Mouse (Mus musculus): ENCODE results near the gene Aacs. TPM values are rescaled to one million over a fixed set of nuclear protein-coding genes. Genes with fewer than 3 reads are reported as not detected.

The Aacs gene
- polyA plus RNA-seq, 2 experiments = 35.5 to 43.3 TPM

DNA sequence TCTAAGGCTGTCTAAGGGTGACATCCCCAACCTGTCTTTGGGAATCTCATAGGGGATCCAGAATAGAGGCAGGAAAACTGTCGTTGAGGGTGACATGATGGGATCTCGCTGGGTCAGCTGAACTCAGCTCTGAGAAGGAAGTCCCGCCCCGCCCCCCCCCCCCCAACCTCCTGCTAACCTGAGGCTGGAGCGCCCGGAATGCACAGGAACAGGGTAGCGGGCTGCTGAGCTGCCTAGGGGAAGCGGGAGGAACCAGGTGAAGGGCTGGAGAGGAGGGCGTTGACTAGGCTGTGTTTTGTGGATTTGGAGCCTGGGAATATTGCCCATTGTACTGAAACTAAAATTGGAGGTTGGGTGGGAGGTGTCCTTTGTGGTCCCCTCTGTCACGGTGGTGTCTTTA is 32.4 kb downstream of the Aacs start:
- WGBS = 95% methylated on average over 10 of the region's 10 CpGs
- no peak overlapping the region for H3K4me3 ChIP-seq (replicated peaks; ENCODE audit: low read length)
- TF ChIP-seq POLR2A (IDR thresholded peaks at IDR 0.05; ENCODE audit: borderline replicate concordance, extremely low read depth, insufficient read depth, insufficient read length) = no peak
- H3K36me3 ChIP-seq (ENCODE audit: control insufficient read depth, insufficient read depth, low read length) = peaks cover 63% of the 10 kb centered on the region
- H3K4me2 ChIP-seq (replicated peaks; ENCODE audit: low read depth, low read length, severe bottlenecking) = no peak overlapping the region
- no peak overlapping the region for H3K27ac ChIP-seq (replicated peaks; ENCODE audit: low read depth, low read length)
- H3K9me3 ChIP-seq (ENCODE audit: control insufficient read depth, low read length) = no peaks in the 10 kb centered on the region
- DNase-seq (ENCODE audit: low spot score) (no peak), ATAC-seq (ENCODE audit: low FRiP score, low read depth) (no peak)
- H3K27me3 ChIP-seq (ENCODE audit: control insufficient read depth, insufficient read depth, low read length) = no peaks in the 10 kb centered on the region
- no peaks in the 10 kb centered on the region for H3K4me1 ChIP-seq (ENCODE audit: control insufficient read depth, insufficient read depth, low read length)
- H3K9ac ChIP-seq (ENCODE audit: low read depth, low read length, severe bottlenecking) = no peak overlapping the region

DNA sequence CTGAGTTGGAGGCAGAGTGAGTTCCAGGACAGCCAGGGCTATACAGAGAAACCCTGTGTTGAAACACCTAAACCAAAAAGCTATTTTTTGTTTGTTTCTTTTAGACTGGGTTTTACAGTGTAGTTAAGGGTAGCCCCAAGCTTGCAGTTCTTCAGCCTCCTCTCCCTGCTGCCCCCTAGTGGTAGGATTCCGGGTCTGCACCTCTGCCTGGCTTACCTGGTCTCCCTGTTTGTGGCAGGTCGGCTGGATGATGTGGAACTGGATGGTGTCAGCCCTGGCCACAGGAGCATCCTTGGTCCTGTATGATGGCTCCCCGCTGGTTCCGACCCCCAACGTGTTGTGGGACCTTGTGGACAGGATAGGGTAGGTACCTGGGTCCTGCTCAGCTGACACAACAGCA is 33.9 kb downstream of the Aacs start:
- Histone ChIP-seq H3K9me3 (ENCODE audit: control insufficient read depth, low read length) (no peaks in the 10 kb centered on the region), H3K4me2 (replicated peaks; ENCODE audit: low read depth, low read length, severe bottlenecking) (no peak overlapping the region), H3K36me3 (ENCODE audit: control insufficient read depth, insufficient read depth, low read length) (peaks cover 63% of the 10 kb centered on the region), H3K4me1 (ENCODE audit: control insufficient read depth, insufficient read depth, low read length) (no peaks in the 10 kb centered on the region), H3K9ac (ENCODE audit: low read depth, low read length, severe bottlenecking) (no peak overlapping the region), H3K4me3 (replicated peaks; ENCODE audit: low read length) (no peak overlapping the region), H3K27me3 (ENCODE audit: control insufficient read depth, insufficient read depth, low read length) (no peaks in the 10 kb centered on the region), H3K27ac (replicated peaks; ENCODE audit: low read depth, low read length) (no peak overlapping the region)
- DNase-seq (ENCODE audit: low spot score) (peak; percentile 22), ATAC-seq (ENCODE audit: low FRiP score, low read depth) (no peak)
- WGBS = 51% methylated on average over 5 of the region's 5 CpGs
- no peak for TF ChIP-seq POLR2A (IDR thresholded peaks at IDR 0.05; ENCODE audit: borderline replicate concordance, extremely low read depth, insufficient read depth, insufficient read length)

DNA sequence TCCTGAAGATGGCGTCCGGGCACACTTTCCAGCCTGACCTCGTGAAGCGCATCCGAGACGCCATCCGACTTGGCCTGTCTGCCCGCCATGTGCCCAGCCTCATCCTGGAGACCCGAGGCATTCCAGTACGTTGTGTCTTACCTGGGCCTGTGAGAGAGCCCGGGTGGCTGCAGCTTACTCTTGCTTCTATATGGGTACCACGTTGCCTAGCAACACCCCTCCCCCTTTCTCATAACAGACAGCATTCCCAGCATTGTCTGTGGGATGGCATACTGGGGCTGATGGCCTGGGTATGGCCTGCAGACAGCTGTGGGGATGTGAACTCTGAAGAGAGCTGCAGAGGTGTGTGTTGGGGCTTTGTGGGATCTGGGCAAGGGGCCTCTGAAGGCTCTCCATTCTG is 39.4 kb downstream of the Aacs start:
- DNase-seq (ENCODE audit: low spot score) (no peak), ATAC-seq (ENCODE audit: low FRiP score, low read depth) (no peak)
- no peaks in the 10 kb centered on the region for H3K4me1 ChIP-seq (ENCODE audit: control insufficient read depth, insufficient read depth, low read length)
- H3K36me3 ChIP-seq (ENCODE audit: control insufficient read depth, insufficient read depth, low read length) = peaks cover 63% of the 10 kb centered on the region
- no peak overlapping the region for H3K4me2 ChIP-seq (replicated peaks; ENCODE audit: low read depth, low read length, severe bottlenecking)
- H3K4me3 ChIP-seq (replicated peaks; ENCODE audit: low read length) = no peak overlapping the region
- WGBS = 92% methylated on average over 12 of the region's 12 CpGs
- H3K27ac ChIP-seq (replicated peaks; ENCODE audit: low read depth, low read length) = no peak overlapping the region
- no peak overlapping the region for H3K9ac ChIP-seq (ENCODE audit: low read depth, low read length, severe bottlenecking)
- H3K27me3 ChIP-seq (ENCODE audit: control insufficient read depth, insufficient read depth, low read length) = no peaks in the 10 kb centered on the region
- H3K9me3 ChIP-seq (ENCODE audit: control insufficient read depth, low read length) = no peaks in the 10 kb centered on the region
- no peak for TF ChIP-seq POLR2A (IDR thresholded peaks at IDR 0.05; ENCODE audit: borderline replicate concordance, extremely low read depth, insufficient read depth, insufficient read length)

DNA sequence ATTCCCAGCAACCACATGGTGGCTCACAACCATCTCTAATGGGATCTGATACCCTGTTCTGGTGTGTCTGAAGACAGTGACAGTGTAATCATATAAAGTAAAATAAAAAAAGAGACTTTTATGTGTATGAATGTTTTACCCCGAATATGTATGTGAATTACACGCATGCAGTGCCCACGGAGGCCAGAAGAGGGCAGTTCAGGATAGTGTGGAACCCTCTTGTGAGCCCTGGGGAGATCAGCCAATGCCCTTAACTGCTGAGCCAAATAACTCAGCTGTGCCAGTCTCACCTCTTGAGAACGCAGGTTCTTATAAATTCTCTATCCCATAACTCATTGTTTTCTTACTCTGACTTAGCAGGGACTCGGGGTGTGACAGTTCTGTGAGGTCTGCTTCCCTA is 43.0 kb downstream of the Aacs start:
- ATAC-seq (ENCODE audit: low FRiP score, low read depth) (no peak), DNase-seq (ENCODE audit: low spot score) (no peak)
- no peaks in the 10 kb centered on the region for H3K4me1 ChIP-seq (ENCODE audit: control insufficient read depth, insufficient read depth, low read length)
- H3K36me3 ChIP-seq (ENCODE audit: control insufficient read depth, insufficient read depth, low read length) = peaks cover 31% of the 10 kb centered on the region
- H3K27me3 ChIP-seq (ENCODE audit: control insufficient read depth, insufficient read depth, low read length) = no peaks in the 10 kb centered on the region
- no peak overlapping the region for H3K4me3 ChIP-seq (replicated peaks; ENCODE audit: low read length)
- H3K9ac ChIP-seq (ENCODE audit: low read depth, low read length, severe bottlenecking) = no peak overlapping the region
- no peak for TF ChIP-seq POLR2A (IDR thresholded peaks at IDR 0.05; ENCODE audit: borderline replicate concordance, extremely low read depth, insufficient read depth, insufficient read length)
- H3K27ac ChIP-seq (replicated peaks; ENCODE audit: low read depth, low read length) = no peak overlapping the region
- H3K4me2 ChIP-seq (replicated peaks; ENCODE audit: low read depth, low read length, severe bottlenecking) = no peak overlapping the region
- H3K9me3 ChIP-seq (ENCODE audit: control insufficient read depth, low read length) = no peaks in the 10 kb centered on the region
- WGBS = 73% methylated on average over 5 of the region's 5 CpGs

DNA sequence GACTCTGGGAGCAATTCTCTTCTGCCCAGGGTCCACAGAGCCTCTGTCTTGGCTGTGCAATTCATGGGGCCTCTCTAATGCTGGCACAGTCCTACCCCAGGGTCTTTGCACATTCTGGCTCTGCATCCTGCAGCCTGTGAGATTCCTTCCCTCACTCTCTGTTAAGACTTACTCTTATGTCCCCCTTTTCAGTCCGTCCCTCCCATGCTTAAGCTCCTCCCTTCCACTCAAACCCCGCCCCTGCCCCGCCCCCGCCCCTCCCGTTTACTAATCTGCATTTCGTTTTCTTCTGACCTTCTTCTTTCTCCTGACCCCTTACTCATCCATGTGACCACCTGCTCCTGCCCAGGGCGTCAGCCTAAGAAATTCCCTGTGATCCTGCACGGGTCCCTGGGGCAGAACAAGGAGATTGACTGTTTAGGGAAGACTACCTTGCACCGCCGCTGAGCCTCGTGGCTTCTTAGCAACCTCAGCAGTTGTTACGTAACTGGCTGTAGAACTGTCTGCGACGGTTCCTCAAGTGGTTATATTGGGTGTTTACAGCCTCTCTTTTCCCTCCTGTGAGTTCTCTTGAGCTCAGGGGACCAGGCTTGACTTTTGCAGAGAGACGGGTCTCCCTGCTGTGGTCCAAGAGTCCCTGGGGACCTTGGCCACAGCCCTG is 45.4 kb downstream of the Aacs start:
- H3K4me1 ChIP-seq (ENCODE audit: control insufficient read depth, insufficient read depth, low read length) = no peaks in the 10 kb centered on the region
- H3K9ac ChIP-seq (ENCODE audit: low read depth, low read length, severe bottlenecking) = no peak overlapping the region
- ATAC-seq (ENCODE audit: low FRiP score, low read depth) (no peak), DNase-seq (ENCODE audit: low spot score) (no peak)
- H3K27me3 ChIP-seq (ENCODE audit: control insufficient read depth, insufficient read depth, low read length) = no peaks in the 10 kb centered on the region
- peaks cover 9% of the 10 kb centered on the region for H3K36me3 ChIP-seq (ENCODE audit: control insufficient read depth, insufficient read depth, low read length)
- no peak for TF ChIP-seq POLR2A (IDR thresholded peaks at IDR 0.05; ENCODE audit: borderline replicate concordance, extremely low read depth, insufficient read depth, insufficient read length)
- 20% methylated on average over 15 of the region's 15 CpGs for WGBS
- H3K4me3 ChIP-seq (replicated peaks; ENCODE audit: low read length) = no peak overlapping the region
- H3K27ac ChIP-seq (replicated peaks; ENCODE audit: low read depth, low read length) = no peak overlapping the region
- H3K4me2 ChIP-seq (replicated peaks; ENCODE audit: low read depth, low read length, severe bottlenecking) = no peak overlapping the region
- H3K9me3 ChIP-seq (ENCODE audit: control insufficient read depth, low read length) = no peaks in the 10 kb centered on the region
